Mouse (Mus musculus) cerebellum, adult 8-10 months (tissue): ENCODE measurements around the gene Pdzd3.
"Not testable (repeated sequence)": the region's sequence is repeated elsewhere in the genome, so short reads cannot be mapped to it uniquely, and the experiment has no call there.

Experiments used
- DNase-seq: peaks from one replicate; pipeline ENCODE4 v3.0.0; 2022

Pdzd3 gene

DNA sequence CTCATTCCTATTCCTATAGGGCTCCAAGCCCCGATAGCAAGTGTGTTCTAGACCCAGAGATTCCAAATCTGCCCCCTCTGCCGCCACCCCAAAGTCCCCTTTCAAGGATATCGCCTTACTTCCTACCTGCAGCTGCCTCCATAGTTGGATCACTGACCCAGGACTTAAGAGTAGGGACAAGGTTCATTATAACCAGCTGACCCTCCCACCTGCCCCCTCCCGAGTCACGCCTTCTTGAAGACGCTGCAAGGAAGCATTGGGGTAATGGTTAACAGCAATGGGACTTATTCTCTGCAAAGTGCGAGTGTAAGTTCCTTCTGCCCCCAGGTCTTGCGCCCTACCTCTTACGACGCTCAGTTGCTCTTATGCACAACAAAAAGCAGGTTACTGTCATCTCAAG lies at the start of gene Pdzd3:
TSS of gene Pdzd3 (minus strand) at position 158 of the 400 bp plus-strand sequence.
- DNase-seq = no peak

DNA sequence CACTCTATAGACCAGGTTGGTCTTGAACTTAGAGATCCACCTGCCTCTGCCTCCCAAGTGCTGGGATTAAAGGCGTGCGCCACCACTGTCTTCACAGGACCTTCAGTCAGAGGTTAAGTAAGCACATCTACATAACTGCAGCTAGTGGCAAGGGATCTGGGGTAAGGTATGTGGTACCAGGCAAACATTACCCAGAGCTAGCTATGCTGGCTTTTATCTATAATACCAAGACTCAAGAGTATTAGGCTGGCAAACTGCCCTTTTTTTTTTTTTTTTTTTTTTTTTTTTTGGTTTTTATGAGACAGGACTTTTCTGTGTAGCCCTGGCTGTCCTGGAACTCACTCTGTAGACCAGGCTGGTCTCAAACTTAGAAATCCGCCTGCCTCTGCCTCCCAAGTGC lies 48.7 kb upstream of the Pdzd3 start:
- DNase-seq = not testable (repeated sequence)

DNA sequence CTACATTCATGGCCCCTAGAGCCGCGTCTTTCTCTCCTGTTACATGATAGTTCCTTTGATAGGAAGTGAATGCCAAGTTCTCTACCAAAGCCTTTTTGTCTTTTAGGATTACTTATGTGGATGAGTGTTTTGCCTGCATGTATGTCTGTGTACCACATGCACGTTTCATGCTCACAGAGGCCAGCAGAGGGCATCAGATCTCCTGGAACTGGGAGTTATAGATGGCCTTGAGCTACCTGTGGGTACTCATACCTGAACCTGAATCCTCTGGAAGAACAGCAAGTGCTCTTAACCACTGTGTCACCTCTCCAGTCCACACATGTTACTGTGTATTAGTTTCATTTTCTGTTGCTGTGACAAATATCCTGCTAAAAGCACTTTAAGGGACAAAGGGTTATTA lies 41.2 kb upstream of the Pdzd3 start:
- no peak for DNase-seq

DNA sequence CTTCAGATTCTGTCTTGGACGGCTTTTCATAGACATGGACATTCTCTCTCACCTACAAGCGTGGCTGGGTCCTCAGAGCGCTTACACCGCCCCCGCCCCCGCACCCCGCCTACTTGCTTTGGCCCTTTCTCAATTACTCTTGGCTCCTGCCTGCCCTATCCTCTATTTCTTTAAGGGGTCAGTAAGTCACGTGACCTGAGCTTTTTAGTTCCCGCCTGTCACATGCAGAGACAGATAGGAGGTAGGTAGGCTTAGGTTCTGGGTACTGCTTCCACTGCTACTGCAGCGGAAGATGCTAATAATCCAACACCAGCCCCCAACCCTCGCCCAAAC lies 37.7 kb upstream of the Pdzd3 start:
- no peak for DNase-seq

DNA sequence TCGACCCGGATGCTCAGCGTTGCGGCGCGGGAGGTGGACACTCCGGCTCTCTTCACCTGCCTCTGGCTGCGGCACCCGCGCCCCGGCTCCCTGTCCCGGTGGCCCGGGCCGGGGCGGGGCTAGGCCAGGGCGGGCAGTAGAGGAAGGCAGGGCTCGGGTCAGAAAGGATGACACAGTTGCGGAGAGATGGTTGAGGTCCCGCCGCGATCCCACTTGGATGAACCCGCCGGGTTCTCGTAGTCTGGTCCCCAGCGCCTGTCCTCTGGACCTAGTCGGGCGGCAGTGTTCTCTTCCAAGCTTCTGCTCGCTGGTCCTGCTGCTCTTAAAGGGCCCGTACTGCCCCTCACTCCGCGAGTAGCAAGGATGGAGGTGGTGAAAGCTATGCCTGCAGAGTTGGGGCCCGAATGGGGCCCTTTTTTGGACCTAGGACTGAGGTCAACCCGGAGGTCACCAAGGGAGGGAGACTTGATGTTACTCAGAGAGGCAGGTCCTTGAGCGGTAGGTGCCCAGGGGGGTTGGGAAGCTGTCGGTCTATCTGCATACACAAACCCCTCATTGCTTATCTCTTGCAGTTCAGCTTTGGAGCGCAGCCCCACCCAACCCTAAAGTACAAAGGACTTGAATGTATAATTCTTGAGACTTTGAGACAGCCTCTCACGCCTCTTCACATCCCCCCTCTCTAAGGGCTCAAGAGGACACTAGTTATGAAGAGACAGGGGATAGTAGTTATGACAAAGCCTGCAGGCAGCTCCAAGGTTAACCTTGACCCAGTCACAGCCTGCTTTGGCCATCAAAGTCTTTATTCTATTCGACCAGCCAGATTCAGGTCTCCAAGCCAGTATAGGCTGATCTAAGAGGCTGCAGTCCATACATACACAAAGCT lies 37.0 kb upstream of the Pdzd3 start, which contains the start of gene Abcg4:
TSS of gene Abcg4 (minus strand) at position 540 of the 883 bp plus-strand sequence.
- peak; percentile 67 for DNase-seq

DNA sequence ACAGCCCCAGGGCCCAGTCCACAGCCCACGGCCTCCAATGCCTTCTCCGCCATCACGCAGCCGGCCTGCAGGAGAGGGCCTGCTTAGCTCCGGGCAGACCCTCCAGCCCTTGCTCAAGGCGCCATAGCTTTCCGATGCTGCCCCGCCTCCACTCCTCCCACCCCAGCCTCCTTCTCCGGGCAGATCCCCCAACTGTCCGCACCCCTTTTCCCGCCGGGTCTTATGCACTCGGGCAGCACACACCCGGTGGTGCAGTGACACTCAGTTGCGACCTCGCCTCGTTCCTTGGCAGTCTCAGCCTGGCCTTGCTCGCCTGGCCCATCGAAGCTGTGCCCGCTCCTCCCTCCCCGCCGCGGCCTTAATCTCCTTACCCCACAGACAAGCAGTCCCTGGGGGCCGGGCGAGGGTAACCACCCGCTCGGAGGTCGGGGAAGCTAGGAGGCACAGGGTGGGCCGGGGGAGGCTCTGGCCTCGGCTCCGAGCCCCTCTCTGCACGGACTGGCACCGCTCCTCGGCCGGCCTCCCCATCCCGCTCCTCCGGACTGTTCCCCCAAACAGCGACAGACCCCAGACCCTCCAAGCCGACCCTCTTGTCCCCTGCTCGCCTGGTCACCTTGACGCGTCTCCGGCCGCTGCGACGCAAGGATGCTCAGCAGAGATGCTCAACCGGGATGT lies 36.3 kb upstream of the Pdzd3 start:
- DNase-seq = peak; percentile 45

DNA sequence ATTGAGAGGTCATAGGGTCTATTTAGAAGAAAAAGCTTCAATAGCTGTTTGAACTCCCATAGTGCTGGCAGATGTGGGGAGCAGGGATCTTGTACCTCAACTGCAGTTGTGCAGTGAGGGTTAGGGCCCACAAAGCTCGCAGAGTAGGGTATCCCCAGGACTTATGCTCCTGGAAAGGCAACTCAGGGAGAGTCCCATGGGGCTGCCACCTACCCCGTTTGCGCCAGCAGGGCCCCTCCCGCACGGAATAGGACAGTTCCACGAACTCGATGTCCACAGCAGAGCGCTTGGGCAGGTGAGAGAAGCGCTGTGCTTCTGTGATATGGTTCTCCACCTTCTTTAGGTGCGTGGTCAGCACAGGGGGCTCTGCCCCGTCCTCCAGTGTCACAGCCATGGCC lies 35.7 kb upstream of the Pdzd3 start:
- DNase-seq = peak; percentile 32

DNA sequence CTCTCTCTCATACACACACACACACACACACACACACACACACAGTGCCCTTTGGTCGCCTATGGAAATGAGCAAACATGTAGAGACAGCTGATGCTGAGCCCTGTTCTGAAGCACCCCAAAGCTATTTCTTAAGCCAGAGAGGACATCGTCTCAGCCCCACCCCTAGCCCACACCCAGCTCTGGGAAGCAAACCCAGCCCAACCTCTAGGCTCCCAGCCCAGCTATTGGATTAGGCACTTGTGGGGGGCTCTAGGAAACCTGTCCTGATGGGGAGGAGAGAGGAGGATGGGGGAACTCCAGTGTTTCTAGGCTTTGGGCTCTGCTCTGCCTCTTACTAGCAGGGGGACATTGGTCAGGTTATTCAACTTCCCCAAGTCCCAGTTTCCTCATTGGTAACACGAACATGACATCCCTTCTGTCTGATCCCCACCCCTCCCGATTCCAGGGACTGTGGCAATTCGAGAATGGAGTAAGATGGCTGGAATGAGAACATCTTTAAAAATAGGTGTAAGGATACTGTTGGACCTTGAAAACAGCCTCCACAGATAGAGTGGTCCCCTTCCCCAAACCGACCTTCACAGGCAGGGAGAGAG lies 35.1 kb upstream of the Pdzd3 start:
- DNase-seq = no peak

DNA sequence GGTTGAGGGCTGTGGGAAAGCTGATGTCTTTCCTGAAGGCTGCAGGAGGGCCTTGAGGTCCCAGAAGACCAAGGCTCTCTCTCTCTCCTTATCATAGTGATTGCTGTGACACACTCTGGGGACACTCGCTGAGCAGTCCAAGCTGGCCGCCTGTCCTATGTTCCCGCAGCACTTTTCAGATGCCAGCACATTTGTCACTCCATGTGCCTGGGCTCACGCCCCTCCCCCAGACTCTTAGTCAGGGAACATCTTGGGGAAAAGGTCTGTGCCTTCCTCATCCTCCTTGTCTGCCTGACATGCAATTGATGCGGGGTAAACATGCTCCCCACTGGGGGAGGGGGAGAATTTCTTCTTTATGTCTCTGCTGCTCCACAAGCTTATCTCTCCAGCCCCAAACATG lies 31.9 kb upstream of the Pdzd3 start:
- DNase-seq = no peak

DNA sequence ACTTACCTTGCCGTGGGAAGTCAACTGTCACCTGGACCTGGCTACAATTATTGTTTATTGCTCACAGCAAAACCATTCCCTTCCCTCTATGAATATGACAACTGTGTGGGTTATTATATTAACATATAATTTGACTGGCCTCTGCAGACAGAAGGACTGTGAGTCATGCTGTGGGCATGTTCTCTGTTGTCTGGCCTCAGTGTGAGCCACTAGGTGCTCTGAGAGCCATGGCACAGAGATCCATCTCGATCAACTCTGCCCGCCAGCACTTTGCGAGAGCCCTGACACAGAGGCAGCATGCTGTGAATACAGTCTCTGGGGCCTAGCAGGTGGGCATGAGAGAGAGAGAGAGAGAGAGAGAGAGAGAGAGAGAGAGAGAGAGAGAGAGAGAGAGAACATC lies 18.7 kb upstream of the Pdzd3 start:
- no peak for DNase-seq

DNA sequence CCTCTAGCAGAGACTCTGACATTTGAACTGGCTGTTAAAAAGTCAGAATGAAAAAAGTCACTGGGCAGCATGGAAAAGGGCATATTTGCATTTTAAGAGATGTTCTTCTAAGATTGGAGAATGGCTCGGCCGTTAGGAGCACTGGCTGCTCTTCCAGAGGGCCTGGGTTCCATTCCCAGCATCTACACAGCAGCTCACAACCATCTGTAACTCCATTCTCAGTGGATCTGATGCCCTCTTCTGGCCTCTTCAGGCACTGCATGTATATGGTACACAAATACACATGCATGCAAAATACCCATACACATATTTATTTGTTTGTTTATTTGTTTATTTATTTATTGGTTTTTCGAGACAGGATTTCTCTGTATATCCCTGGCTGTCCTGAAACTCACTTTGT lies 17.8 kb upstream of the Pdzd3 start:
- DNase-seq = peak; percentile 45

DNA sequence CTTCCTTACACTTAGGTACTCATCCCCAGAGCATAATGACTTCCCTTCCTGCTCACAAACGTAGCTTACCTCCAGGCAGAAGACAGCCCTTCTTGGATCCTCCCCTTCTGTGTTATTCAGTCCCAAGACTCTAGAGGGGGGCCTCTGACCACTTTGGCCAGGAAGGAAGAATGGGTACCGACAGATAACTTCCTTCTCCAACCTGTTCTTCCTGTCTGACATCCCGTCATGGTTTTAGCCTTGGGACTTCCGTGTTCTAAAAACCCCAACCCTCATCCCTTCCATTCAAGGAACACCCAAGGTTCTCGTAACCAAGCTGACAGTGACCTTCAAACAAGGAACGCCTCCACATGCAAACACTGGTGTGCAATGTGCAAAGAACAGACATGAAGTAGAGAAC lies 17.2 kb upstream of the Pdzd3 start, which contains the start of gene Nlrx1:
TSS of gene Nlrx1 (minus strand) at position 168 of the 400 bp plus-strand sequence.
- DNase-seq = no peak

DNA sequence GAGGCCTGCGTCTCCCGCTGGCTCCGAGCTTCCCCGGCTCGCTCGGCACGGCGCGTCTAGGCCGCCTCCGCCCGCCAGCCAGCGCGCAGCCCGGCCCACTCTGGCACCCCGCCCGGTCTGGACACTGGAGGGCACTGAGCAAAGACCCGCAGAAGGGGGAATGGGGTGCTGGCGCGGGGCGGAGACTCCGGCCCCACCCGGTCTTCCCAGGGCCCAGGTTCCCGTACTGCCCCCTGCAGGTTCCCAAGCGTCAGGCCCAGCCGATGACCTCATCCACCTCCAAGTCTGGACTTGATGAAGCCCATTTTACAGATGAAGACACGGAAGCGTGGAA lies 16.7 kb upstream of the Pdzd3 start:
- peak; percentile 86 for DNase-seq

DNA sequence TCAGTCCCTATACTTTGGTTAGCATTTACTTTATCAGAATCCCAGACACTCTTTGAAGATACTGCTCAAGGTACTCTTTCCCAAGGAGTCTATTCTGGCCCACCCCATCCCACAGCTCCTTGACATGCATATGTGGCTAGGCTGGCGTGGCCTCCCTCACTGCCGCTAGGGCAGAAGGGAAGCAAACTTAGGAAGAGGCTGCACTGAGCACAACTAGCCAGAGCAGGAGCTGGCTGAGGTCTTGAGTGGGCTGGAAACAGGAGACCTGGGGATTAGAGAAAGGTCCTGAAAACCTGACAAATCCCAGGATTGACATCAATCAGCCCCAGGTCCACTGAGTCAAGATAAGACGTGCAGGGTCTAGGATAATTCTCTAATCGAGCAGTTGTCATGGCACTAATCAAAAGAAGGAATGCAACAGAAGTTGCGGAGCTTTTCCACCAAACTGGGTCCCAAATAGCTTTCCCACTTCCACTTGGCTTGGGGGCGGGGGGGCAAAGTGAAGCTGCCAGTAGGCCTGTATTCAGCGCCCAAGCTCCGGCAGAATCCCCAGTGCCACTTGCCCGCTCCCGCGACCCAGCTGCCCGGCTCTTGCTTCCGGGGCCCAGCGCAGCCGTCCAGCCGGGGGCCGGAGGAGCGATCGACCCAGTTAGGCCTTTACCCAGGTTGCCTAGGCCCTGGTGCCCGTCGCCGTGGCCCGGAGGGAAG lies 16.2 kb upstream of the Pdzd3 start:
- DNase-seq = no peak

DNA sequence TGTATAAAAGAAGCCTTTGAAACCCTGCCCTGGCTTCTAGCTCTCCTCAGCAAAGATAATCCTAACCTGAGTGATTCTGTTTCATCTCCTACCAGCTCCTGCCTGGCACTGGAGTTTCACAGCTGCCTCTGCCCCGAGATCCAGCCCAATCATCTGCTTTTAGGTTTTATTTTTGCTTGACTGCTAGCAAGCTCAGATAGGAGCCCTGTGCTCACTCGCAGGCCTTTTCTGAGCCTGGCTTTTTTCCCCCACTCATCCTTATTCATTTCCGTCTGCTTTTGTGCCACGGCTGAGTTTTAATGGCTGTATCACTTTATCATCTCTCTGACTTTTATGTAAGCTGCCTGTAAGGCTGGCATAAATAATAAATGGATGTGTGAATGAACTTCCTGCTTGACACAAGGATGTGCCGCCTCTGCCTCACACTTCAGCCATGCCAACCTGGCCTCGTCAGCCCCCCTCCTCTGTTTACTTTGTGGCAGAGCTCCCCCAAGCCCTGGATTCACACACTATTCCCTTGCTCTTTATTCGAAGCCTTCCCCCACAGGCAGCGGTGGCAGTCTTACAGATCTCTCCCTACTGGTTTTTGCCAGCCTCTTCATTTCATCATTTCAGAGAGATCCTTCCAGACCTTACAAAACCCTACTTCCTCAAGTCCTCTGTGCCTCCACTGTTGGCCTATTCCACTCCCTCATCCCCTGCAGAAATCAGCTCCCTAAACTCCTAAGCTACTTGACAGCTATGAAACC lies 15.4 kb upstream of the Pdzd3 start:
- no peak for DNase-seq

DNA sequence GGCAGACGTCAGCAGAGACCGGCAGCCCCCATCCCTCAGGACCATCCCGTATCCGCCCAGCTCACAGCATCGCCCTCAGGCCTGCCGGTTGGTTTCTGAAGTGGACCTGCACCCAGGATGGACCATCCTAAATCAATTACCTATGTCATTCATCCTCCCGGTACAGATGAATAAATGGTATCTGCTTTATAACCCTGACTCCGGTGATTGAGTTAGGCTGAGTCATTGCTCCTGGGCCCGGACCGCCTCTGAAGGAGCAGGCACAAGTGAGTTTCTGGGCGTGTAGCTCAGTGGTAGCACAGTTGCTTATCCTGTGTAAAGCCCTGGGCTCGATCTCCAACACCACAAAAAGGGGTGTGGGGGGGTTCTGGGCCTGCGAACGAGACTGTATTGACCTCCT lies 10.1 kb upstream of the Pdzd3 start:
- DNase-seq = no peak

DNA sequence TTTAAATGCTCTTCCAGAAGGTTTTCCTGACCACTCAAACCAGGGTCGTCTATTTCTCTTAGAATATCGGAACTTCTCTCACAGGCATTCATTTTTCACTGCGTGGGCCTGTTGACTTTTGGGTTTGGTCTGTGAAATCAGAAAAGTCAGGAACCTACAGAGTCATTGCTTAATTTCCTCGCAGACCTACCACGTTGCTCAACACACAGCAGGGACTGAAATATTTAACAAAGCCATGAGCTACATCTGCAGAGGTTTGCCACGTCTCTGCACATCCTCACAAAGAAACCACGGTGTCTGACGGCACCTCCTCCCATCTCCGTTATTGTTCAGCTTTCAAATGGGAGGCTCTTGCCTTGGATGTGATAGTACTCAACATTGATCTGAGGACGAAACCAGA lies 7.7 kb upstream of the Pdzd3 start:
- DNase-seq = no peak

DNA sequence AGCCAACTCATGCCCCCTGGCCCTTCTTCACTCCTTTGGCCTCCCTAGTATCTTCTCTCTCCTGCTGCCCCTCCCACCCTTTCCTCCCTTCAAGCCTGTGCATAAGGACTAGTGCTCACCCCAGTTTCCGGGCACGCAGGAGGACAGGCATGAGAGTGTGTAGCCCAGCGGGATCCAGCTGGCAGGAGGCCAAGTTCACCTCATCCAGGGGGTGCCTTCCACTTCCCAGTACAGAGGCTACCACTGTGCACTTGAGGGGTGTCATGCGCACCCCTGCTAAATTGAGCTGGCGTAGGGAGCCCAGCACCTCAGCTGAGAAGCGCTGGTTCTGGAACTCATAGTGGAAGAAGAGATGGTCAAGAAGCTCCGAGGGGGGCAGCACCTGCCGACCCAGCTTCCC lies 4.9 kb upstream of the Pdzd3 start:
- no peak for DNase-seq

DNA sequence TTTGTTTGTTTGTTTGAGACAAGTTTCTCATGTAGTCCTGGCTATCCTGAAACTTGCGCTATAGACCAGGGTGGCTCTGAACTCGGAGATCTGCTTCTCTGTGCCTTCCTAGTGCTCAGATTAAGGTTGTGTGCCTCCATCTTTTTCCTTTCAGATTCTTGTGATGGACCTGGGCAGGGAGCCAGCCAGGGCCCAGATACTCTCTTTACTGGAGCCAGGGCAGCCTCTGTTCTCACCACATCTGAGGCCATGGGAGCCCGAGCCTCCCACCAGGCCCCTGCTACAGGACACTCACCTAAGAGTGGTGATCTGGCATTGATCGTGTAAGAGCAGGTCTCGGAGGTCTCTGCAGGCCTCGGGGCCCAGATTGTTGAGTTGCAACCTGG lies 3.9 kb upstream of the Pdzd3 start:
- DNase-seq = no peak

DNA sequence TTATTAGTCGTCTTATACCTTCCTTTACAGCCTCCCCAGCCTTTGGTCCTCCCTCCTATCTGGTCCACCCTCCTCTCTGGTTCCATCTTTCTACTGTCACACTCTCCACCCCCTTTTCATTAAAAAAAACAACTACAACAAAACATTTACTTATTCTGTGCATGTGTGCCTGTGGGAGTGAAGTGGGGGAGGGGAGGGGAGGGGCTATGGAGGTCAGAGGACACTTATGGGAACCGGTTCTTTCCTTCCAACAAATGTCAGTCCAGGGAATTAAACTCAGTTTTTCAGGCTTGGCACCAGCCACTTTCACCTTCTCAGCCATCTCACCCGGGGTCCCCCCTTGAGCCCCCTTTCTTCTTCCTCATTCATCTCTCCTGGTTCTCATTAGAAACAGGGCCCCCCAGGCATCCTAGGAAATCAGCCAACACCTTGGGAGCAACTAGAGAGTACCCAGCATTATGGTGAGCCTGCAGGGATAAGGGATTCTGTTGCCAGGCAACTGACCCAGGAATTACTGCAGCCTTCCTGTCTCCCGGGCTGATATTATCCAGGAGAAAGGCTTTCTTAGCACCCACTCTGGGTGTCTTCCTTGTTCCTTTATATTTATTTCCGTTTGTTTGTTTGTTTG lies 3.4 kb upstream of the Pdzd3 start:
- no peak for DNase-seq

DNA sequence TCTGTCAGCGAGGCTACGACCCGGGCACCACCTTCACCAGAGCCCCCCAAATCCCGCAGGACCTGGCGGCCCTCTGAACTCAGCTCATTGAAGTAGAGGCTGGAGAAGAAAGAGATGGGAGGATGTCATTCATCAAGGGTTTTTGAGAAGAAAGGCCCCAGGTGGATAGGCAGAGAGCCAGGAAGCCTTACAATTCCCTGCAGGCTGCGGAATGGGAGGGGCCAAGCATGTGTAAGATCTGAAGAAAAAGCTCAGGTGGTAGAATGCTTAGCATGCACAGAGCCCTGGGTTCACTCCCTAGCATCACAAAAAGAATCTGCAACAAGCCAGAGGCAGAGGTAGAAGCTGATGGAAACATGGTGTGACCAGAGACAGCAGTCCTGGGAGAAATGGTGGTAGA lies 2.2 kb upstream of the Pdzd3 start:
- DNase-seq = no peak

DNA sequence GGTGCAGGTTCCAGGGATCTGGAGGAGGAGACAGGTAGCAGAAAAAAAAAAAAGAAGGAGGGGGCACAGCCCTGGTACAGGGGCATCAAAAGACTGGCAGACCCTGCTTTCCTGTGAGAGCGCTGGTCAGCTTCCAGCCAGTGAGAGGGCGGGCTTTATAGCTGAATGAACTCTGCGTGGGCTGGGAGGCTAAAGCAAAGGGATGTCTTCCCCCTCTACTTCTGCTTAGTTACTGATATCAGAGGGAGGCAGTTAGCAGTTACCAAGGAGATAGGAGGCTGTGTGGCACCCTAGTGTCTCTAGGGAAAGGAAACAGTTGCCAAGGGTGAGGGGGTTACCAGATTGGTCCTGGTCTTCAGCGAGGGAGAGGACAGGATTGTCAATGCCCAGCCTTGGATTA lies 826 bp downstream of the Pdzd3 start:
- DNase-seq = no peak
